Mouse (Mus musculus): ENCODE data around the gene Fam71b.

DNA sequence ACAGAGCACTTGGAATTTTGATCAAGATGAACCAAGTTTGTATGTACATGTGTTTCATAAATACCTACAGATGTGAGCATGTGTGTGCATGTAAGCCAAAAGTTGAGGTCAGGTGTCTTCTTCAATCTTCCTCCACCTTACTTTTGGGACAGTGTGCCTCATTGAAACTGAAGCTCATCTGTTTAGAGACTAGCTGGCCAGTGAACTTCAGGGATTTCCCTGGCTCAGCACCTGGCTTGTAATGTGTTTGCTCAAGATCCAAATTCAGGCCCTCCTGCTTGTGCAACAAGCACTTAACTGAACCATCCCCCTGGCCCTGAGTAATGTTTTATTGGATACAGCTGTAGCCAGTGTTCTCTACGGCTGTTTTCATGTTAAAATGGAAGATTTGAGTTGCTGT lies 22.1 kb downstream of the Fam71b start:
- no peak for TF ChIP-seq CHD2 (IDR thresholded peaks at IDR 0.05; ENCODE audit: low read depth, low read length)
- TF ChIP-seq ZC3H11A (IDR thresholded peaks at IDR 0.05; ENCODE audit: borderline replicate concordance, low read depth, low read length), result no peak
- no peak for TF ChIP-seq MAFK (IDR thresholded peaks at IDR 0.05; ENCODE audit: insufficient read depth, low read depth, low read length)
- no peak for TF ChIP-seq HCFC1 (IDR thresholded peaks at IDR 0.05; ENCODE audit: borderline replicate concordance, insufficient read depth, low read length)
- no peak for TF ChIP-seq ZNF384 (IDR thresholded peaks at IDR 0.05; ENCODE audit: low read depth, low read length)
